Mouse (Mus musculus) urinary bladder, postnatal 36 days (tissue): Measurements from ENCODE around the gene Il1rap.

Source experiments
- DNase-seq, 2 experiments: peaks; one replicate each; pipeline ENCODE4 v3.0.0; 2022; ENCODE audit warnings: low spot score in 2 of 2, mixed read lengths in 1 of 2

Gene Il1rap

GRCm38 (mm10) chr16:26612499-26613220, 31.2 kb downstream of the Il1rap start:
- DNase-seq = no peak

DNA sequence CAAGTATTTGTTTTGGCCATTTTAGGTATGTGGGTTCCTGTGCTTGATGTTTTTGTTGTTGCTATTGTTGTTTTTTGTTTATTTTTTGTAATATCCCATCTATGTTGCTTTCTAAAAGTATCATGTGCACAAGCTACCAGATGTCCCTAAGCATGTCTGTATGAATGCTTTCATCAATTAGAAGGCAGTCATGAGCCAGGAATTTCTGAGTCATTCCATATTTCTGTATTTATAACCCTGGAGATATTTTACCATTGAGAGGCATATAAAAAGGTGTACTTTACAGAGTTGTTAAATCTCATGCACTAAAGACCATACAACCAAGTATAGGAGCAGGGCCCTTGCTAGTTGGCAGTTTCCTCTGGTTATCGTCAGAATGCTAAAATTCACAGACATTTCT, 41.6 kb downstream of the Il1rap start:
- no peak for DNase-seq

- no peak for DNase-seq
Observed at GRCm38 (mm10) chr16:26626065-26626464, 44.6 kb downstream of the Il1rap start.

DNA sequence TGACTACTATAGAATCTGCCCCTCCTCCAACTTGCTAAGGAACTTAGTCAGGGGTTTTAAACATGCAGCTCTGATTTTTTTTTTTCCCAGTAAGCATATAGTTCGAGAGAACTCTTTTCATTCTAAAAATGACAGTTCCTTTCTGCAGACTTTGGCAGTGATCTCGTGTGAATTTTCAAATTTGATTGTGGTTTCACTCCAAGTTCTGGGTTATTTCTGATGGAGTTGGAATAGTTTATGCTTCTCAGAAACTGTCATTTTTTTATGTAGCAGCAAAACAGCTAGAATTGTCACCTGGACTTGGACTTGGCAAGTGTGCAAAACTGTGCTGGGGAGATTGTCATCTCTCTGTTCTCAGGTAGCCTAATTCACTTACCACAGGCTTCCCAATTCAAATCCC, 53.3 kb downstream of the Il1rap start:
- DNase-seq = no peak

GRCm38 (mm10) chr16:26643077-26643476, 61.6 kb downstream of the Il1rap start:
- DNase-seq = no peak

- DNase-seq = no peak
Observed at GRCm38 (mm10) chr16:26646066-26646465, 64.6 kb downstream of the Il1rap start.

- DNase-seq = no peak
Observed at GRCm38 (mm10) chr16:26647036-26647435, 65.5 kb downstream of the Il1rap start.

GRCm38 (mm10) chr16:26662722-26663436, 81.4 kb downstream of the Il1rap start:
- DNase-seq = no peak

- no peak for DNase-seq
Observed at GRCm38 (mm10) chr16:26666401-26666800, 84.9 kb downstream of the Il1rap start.

DNA sequence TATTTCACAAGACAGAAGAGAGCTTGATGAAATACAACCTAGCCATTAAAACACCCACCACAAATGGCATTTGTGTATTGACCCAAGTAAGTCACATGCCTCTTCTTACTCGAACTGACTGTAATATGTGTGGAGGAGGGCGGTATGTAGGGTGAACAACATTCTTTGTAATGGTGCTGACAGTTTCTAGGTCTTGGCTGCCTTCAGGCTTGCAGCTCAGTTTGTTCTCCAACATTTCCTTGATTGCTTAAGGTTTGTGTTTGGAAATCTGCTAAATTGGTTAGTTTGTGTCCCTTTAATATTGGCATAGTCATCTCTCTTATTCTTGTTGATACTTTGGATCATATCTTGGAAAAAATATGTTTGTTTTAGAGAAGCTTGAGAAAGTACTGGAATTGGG, 87.6 kb downstream of the Il1rap start:
- no peak for DNase-seq

GRCm38 (mm10) chr16:26680381-26680780, 98.9 kb downstream of the Il1rap start:
- no peak for DNase-seq

DNA sequence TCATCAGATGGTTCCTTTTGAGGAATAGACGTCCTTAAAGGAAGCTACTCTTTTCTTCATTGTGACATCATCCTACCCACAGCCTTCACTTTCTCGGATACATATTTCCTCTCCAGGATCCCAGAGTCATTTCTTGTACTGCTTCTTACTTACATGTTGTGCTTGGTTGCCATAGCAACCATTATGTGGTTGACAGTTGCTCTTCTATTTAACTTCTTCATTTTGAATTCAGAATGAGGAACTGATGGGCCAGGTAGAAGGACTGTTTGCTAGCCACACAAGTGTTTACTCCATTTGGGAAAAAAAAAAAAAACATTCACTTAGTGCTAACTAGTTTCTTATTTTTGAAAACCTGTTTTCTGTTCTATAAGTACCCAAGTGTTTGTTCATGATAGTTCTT, 108.3 kb downstream of the Il1rap start:
- no peak for DNase-seq

GRCm38 (mm10) chr16:26691294-26691693, 109.8 kb downstream of the Il1rap start:
- DNase-seq = no peak

DNA sequence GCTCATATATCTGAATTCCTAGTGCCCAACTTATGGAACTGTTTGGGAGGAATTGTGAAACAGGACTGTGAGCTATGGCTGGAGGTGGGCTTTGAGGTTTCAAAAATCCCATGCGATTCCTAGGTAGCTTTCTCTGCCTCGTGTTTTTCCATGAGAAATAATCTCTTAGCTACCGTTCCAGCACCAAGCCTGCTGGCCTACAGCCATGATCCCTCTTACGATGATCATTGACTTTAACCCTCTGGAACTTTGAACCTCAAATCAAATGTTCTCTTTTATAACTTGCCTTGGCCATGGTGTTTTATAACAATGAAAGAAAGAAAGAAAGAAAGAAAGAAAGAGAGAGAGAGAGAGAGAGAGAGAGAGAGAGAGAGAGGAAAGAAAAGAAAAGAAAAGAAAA, 116.6 kb downstream of the Il1rap start:
- DNase-seq = no peak

GRCm38 (mm10) chr16:26700440-26701103, 119.1 kb downstream of the Il1rap start:
- no peak for DNase-seq

- peak in 1 of 2 experiments; percentile 9 for DNase-seq
Observed at GRCm38 (mm10) chr16:26705658-26706371, 124.3 kb downstream of the Il1rap start.

DNA sequence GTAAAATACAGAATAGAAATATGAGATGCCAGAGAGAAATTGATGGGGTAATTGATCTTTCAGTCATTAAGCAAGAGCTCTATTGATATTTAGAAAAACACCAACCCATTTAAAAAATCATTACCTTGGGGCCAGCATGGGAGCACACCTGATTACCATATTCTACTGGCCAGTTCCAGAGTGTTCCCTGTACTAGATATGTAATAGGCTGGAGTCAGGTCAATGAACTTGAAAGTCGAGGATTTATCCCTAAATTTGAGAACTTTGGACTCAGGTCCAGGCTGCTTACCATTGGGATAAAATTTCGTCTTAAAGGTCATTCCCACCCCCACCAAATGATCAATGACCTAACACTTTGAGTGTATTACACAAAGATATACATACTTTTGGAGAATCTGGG, 125.0 kb downstream of the Il1rap start:
- no peak for DNase-seq

GRCm38 (mm10) chr16:26710922-26711321, 129.4 kb downstream of the Il1rap start:
- DNase-seq = no peak

DNA sequence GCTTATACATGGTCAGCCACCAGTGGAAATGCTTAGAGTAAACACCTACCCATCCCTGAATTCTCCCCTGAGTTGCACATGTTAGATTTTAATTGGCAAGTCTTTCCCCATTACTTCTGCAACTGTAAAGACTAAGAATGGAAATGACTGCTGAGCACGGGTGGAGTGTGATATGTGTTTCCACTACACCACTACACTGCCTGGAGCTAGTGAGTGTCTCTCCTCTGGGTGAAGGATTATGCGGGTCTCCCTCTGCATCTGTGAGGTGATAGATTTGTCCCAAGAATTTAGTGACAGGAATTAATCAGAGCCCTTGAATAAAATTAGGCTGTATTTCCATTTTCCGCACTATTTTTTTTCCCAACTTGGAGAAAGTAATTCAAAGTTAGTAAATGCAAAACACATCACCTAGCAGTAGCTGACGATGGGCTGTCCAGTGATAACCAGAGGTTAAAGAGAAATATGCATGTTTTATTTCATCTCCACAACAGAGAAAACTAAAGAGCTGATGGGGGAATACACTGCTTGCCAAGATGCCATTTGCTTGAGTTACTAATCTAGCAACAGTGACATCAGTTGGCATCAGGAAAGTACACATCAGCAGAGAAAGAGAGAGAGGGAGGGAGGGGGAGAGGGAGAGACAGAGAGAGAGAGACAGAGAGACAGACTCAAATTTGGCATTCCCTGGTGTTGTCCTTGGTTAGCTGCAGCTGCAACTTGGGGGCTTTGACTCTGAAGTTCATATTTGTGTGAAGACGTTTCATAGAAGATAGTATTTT, 132.2 kb downstream of the Il1rap start:
- DNase-seq = no peak

DNA sequence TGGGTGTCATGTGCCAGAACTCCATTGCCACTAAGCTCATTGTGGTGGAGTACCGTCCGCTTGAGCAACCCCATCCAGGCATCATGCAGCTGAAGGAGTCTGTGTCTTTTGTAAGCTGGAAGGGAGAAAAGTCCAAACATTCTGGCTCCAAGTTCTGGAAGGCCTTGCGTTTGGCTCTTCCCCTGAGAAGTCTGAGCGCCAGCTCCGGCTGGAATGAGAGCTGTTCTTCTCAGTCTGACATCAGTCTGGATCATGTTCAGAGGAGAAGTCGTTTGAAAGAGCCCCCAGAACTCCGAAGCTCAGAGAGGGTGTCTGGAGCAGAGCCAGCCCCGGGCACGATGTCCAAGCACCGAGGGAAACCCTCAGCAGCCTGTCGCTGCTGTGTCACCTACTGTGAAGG, 141.0 kb downstream of the Il1rap start:
- peak in 1 of 2 experiments; percentile 5 for DNase-seq
